Mouse (Mus musculus) CH12.LX (cell line): ENCODE results near the gene Tcte1.

ENCODE experiments used
- CHD1 ChIP-seq: IDR thresholded peaks from 2 replicates; pipeline ENCODE4 v1.6.1; 2012; ENCODE audit warnings: low read depth, low read length, improper control_type of control experiment, inconsistent platforms
- CTCF ChIP-seq, 2 experiments: IDR thresholded peaks in 1 of 2; conservative IDR thresholded peaks in 1 of 2; 2 replicates each; pipeline ENCODE4 v1.5.1; 2011 to 2012; ENCODE audit warnings: low read depth in 2 of 2, low read length in 2 of 2, improper control_type of control experiment in 1 of 2, inconsistent platforms in 1 of 2, mild to moderate bottlenecking in 1 of 2, moderate library complexity in 1 of 2
- EP300 ChIP-seq: IDR thresholded peaks from 2 replicates; pipeline ENCODE4 v1.6.1; 2011; ENCODE audit warnings: low read length, improper control_type of control experiment
- HCFC1 ChIP-seq: IDR thresholded peaks from 2 replicates; pipeline ENCODE4 v1.6.1; 2012; ENCODE audit warnings: low read depth, mild to moderate bottlenecking, inconsistent platforms, low read length, improper control_type of control experiment
- JUN ChIP-seq: IDR thresholded peaks from 2 replicates; pipeline ENCODE4 v1.6.1; 2011; ENCODE audit warnings: low read depth, mild to moderate bottlenecking, low read length, improper control_type of control experiment, moderate library complexity; ENCODE audit not compliant: insufficient read depth
- JUND ChIP-seq: conservative IDR thresholded peaks from 2 replicates; pipeline ENCODE4 v1.6.1; 2011; ENCODE audit warnings: low read depth, low read length, improper control_type of control experiment
- MAFK ChIP-seq: IDR thresholded peaks from 2 replicates; pipeline ENCODE4 v1.6.1; 2011; ENCODE audit warnings: low read length, improper control_type of control experiment; ENCODE audit not compliant: insufficient replicate concordance
- POLR2A ChIP-seq: IDR thresholded peaks from 2 replicates; pipeline ENCODE4 v1.6.1; 2011; ENCODE audit warnings: low read depth, mild to moderate bottlenecking, improper control_type of control experiment, low read length
- POLR2AphosphoS2 ChIP-seq: IDR thresholded peaks from 2 replicates; pipeline ENCODE4 v1.6.1; 2011; ENCODE audit warnings: low read depth, low read length, improper control_type of control experiment
- RCOR1 ChIP-seq: conservative IDR thresholded peaks from 2 replicates; pipeline ENCODE4 v1.6.1; 2012; ENCODE audit warnings: low read depth, mild to moderate bottlenecking, inconsistent platforms, low read length, improper control_type of control experiment
- SIN3A ChIP-seq: IDR thresholded peaks from 2 replicates; pipeline ENCODE4 v1.6.1; 2012; ENCODE audit warnings: low read length, improper control_type of control experiment, inconsistent platforms
- TBP ChIP-seq: conservative IDR thresholded peaks from 2 replicates; pipeline ENCODE4 v1.6.1; 2011; ENCODE audit warnings: low read depth, low read length, improper control_type of control experiment
- ZNF384 ChIP-seq: IDR thresholded peaks from 2 replicates; pipeline ENCODE4 v1.6.1; 2012; ENCODE audit warnings: low read depth, low read length, improper control_type of control experiment, inconsistent platforms

DNA sequence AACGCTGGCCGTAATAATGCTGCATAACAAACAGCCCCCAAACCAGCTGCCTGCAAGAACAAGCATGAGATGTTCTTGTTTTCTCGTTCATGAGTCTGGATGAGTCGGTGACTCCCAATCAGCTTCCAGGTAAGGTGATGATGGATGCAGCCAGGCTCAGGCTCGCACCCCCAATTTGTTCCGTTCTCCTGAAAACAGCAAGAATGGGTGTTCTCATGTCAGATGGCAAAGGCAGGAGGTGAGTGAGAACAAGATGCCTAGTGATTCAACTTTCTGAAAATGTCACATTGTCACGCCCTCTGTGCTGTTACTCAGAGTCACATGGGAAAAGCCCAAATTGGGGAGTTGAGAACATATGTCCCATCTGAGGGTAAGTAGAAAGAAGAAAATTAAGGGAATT, 37.7 kb upstream of the Tcte1 start:
- no peak for TF ChIP-seq CTCF (conservative IDR thresholded peaks at IDR 0.05 in 1 of 2, IDR thresholded peaks at IDR 0.05 in 1 of 2; ENCODE audit: low read depth in 2 of 2, low read length in 2 of 2)
- TF ChIP-seq TBP = no peak
- TF ChIP-seq ZNF384 = no peak
- TF ChIP-seq EP300 = no peak
- no peak for TF ChIP-seq HCFC1
- TF ChIP-seq POLR2AphosphoS2 = no peak
- TF ChIP-seq JUN = no peak
- TF ChIP-seq JUND = no peak
- no peak for TF ChIP-seq RCOR1
- no peak for TF ChIP-seq CHD1
- TF ChIP-seq POLR2A = no peak
- no peak for TF ChIP-seq SIN3A
- TF ChIP-seq MAFK = no peak
